Mouse (Mus musculus) kidney, adult 2 months (tissue): ENCODE results near the gene Sept10. TPM values are rescaled to one million over a fixed set of nuclear protein-coding genes. Genes with fewer than 3 reads are reported as not detected.
"Not testable (repeated sequence)": the region's sequence is repeated elsewhere in the genome, so short reads cannot be mapped to it uniquely, and the experiment has no call there.

Source experiments
- DNase-seq: peaks from one replicate; pipeline ENCODE4 v3.0.0; 2021
- H3K27ac ChIP-seq: fragments of 200-500 bp; 2 replicates; pipeline ENCODE4 v1.5.1; 2012; ENCODE audit warnings: low read depth, low read length, control low read depth, inconsistent platforms; ENCODE audit not compliant: insufficient read depth
- H3K27me3 ChIP-seq: fragments of 200-500 bp; replicated peaks from 2 replicates; pipeline ENCODE4 v1.6.1; 2012; ENCODE audit warnings: mild to moderate bottlenecking, moderate library complexity, low read length, inconsistent platforms; ENCODE audit not compliant: control insufficient read depth, insufficient read depth
- H3K36me3 ChIP-seq: fragments of 200-500 bp; 2 replicates; pipeline ENCODE4 v1.6.1; 2012; ENCODE audit warnings: mild to moderate bottlenecking, moderate library complexity, low read length, inconsistent platforms; ENCODE audit not compliant: control insufficient read depth, insufficient read depth
- H3K4me1 ChIP-seq: fragments of 200-500 bp; 2 replicates; pipeline ENCODE4 v1.6.1; 2011; ENCODE audit warnings: low read length; ENCODE audit not compliant: control insufficient read depth, insufficient read depth
- H3K4me3 ChIP-seq: fragments of 200-500 bp; 2 replicates; pipeline ENCODE4 v1.5.1; 2011; ENCODE audit warnings: mild to moderate bottlenecking, low read depth, low read length, control low read depth; ENCODE audit not compliant: insufficient read depth
- CTCF ChIP-seq: fragments of 200-500 bp; conservative IDR thresholded peaks from 2 replicates; pipeline ENCODE4 v1.5.1; 2011; ENCODE audit warnings: low read depth, mild to moderate bottlenecking, control low read depth, low read length, moderate library complexity, mixed read lengths; ENCODE audit not compliant: insufficient read depth, insufficient read length
- POLR2A ChIP-seq: fragments of 200-500 bp; IDR thresholded peaks from one replicate; pipeline ENCODE4 v1.6.1; 2011; ENCODE audit warnings: low read depth, low read length, control low read depth
- whole genome bisulfite sequencing: fragments of 180-500 bp; shearing (Covaris S2); methylation state at CpG from one replicate; pipeline ENCODE4 v1.1.7; 2018; 5-methylcytosine and 5-hydroxymethylcytosine counted together
- polyA plus RNA-seq: library from polyadenylated mRNA; depleted of rRNA; stranded (reverse); fragments of >200 nt; gene quantifications from 2 replicates; pipeline ENCODE4 v1.2.3, GENCODE M21; 2012; rRNA removed

Gene Sept10
- polyA plus RNA-seq, 1 experiment: 9.1 TPM

DNA sequence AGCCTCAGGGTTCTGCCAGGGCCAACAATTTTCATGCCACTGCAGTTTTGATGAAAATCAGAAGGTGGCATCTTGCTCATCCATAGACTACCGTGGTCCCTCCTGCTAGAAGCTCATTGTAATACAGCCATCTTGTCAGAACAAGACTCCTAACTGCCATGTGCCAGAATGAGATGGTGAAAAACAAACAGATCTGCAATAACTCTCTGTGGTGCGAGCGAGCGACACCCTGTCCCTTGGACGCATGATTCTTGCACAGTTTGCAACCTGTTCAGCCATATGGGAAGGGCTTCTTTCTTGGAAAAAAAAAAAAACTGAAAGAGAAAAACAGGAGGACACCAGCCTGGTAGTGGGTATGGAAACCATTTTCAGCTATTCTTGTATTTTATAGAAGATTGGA lies 117.0 kb downstream of the Sept10 start:
- no peak for TF ChIP-seq CTCF
- no peak for TF ChIP-seq POLR2A
- Histone ChIP-seq H3K27me3 (no peaks in the 10 kb centered on the region), H3K4me1 (no peaks in the 10 kb centered on the region), H3K27ac (no peak overlapping the region), H3K4me3 (no peak overlapping the region), H3K36me3 (no peaks in the 10 kb centered on the region)
- 90% methylated on average over 5 of the region's 5 CpGs for WGBS
- no peak for DNase-seq

DNA sequence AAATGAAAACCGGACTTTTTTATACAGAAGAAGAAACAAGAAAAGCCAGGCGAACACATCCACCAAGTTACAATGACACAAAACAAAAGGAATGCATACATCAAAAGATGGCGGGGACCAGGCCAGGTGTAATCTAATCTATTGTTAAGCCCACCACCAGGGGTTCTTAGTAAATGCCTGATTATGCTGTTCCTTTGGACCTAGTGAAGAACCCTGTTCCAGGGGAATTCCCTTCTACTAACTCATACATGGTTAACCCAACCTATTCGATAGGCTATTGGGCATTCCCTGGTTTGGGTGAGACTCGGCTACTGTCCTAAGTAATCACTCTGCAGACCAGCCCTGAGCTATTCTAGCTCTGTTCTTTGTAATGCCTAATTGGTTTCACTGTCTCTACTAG lies 118.6 kb downstream of the Sept10 start:
- not testable (repeated sequence) for H3K27me3 ChIP-seq, H3K4me1 ChIP-seq, H3K36me3 ChIP-seq, DNase-seq, H3K4me3 ChIP-seq, H3K27ac ChIP-seq
- WGBS: 94% methylated on average over 5 of the region's 5 CpGs

DNA sequence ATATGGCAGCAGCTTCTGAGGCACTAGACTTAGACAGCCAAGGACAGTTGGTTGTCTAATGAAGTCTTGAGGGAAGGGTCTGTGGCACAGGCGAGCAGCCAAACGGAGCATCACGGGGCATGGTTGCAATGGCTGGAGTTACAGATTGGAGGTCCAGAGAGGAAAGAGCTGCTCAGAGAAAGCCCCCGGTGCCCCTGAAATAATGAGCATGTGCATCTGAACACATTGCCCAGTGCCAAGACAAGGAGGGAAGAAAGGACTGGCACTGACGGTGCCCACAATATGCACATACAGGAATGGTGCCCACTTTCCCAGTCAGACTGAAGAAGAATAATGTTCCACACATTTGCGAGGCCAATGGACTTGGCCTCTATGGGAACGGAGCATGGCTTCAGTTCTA lies 129.7 kb downstream of the Sept10 start:
- Histone ChIP-seq H3K4me3 (no peak overlapping the region), H3K27me3 (no peaks in the 10 kb centered on the region), H3K27ac (no peak overlapping the region), H3K36me3 (no peaks in the 10 kb centered on the region), H3K4me1 (no peaks in the 10 kb centered on the region)
- TF ChIP-seq CTCF (no peak), POLR2A (no peak)
- DNase-seq: no peak
- 94% methylated on average over 7 of the region's 7 CpGs for WGBS

Other genes starting within 250 kb of the Sept10 start
- 4.3 and 4.6 TPM in 2 replicates for gene Sowahc, start 106 bp upstream of the Sept10 start, polyA plus RNA-seq
- gene P4ha1, start 101.4 kb upstream of the Sept10 start, polyA plus RNA-seq: 20.4 and 22.7 TPM in 2 replicates
- 10.3 and 15.9 TPM in 2 replicates for gene Gm10273, start 173.8 kb upstream of the Sept10 start, polyA plus RNA-seq
- 0.31 and 0.76 TPM in 2 replicates for gene Pla2g12b, start 181.8 kb upstream of the Sept10 start, polyA plus RNA-seq
- 1.0 and 1.4 TPM in 2 replicates for gene Oit3, start 219.9 kb upstream of the Sept10 start, polyA plus RNA-seq